Comparison of ENCODE assay signal across 9 mouse cellular contexts in the genomic region with DNA sequence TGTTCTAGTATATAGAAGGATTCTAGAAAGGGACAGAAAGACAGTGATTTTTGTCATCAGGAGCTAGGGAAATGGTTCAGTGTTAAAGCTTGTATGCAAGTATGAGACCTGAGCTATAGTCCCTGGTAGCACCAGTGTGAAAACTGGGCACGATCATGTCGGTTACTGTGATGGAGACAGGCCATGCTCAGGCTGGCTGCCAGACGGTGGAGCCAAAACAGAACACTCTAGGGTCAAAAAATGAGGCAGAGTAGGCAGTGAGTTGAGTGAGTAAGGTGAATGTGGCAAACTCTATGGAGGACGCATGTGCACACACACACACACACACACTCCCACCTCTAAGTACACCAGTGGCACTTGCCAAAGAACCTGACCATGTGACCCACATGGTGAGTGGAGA.
"Had no signal": no experiment of that assay in that cellular context is flagged by ENCODE, and none has a peak within 500 bp of the region (broad histone marks: within the 10 kb centered on the region; RNA-seq: fewer than 3 reads in every experiment).

No protein-coding gene starts in this region.

- DNase-seq: kidney, postnatal 14 days; lung, postnatal 10 days; lung, postnatal 4 days; retina, postnatal 1 day; right cerebral cortex, postnatal 4 days; spleen, adult 18-20 months; thymus, adult 18-20 months; thymus, postnatal 14 days had no signal

- ATAC-seq: midbrain, embryonic 16.5 days had no signal
